Mouse (Mus musculus): ENCODE measurements around the gene Eef2kmt. TPM values are rescaled to one million over a fixed set of nuclear protein-coding genes. Genes with fewer than 3 reads are reported as not detected.
A peak's percentile ranks its signal among the peaks of the same experiment; 100 is the strongest.

Eef2kmt gene
- polyA plus RNA-seq (2011; ENCODE audit: insufficient read length, low read depth, missing spikeins) = 15.5 and 17.0 TPM in 2 replicates

- Histone ChIP-seq H3K4me3 (ENCODE audit: insufficient read depth, low read length) (peak within 1 kb of the TSS; percentile 69), H3K4me1 (ENCODE audit: control insufficient read depth, insufficient read depth, low read length) (no peaks in the 10 kb centered on the region), H3K27ac (ENCODE audit: insufficient read depth, low read length) (peak within 1 kb of the TSS; percentile 79)
- TF ChIP-seq POLR2A (IDR thresholded peaks at IDR 0.05; ENCODE audit: low read depth, low read length) = peak; percentile 65
- TF ChIP-seq CTCF (IDR thresholded peaks at IDR 0.05; ENCODE audit: borderline replicate concordance, insufficient read depth, low read length) = peak; percentile 61; the same call in 1 of the 2 replicates
These were observed at the start of gene Eef2kmt for GRCm38 (mm10) chr16:5255779-5256496. TSS of gene Eef2kmt (minus strand) at chr16:5255983.

- no peak overlapping the region for H3K27ac ChIP-seq (ENCODE audit: insufficient read depth, low read length)
- no peaks in the 10 kb centered on the region for H3K4me1 ChIP-seq (ENCODE audit: control insufficient read depth, insufficient read depth, low read length)
- no peak overlapping the region for H3K4me3 ChIP-seq (ENCODE audit: insufficient read depth, low read length)
- no peak for TF ChIP-seq CTCF (IDR thresholded peaks at IDR 0.05; ENCODE audit: borderline replicate concordance, insufficient read depth, low read length)
- TF ChIP-seq POLR2A (IDR thresholded peaks at IDR 0.05; ENCODE audit: low read depth, low read length) = no peak
These were observed 39.5 kb upstream of the Eef2kmt start for GRCm38 (mm10) chr16:5295238-5295637.

GRCm38 (mm10) chr16:5285376-5285775 lies 29.6 kb upstream of the Eef2kmt start:
- Histone ChIP-seq H3K4me1 (ENCODE audit: control insufficient read depth, insufficient read depth, low read length) (no peaks in the 10 kb centered on the region), H3K4me3 (ENCODE audit: insufficient read depth, low read length) (no peak overlapping the region), H3K27ac (ENCODE audit: insufficient read depth, low read length) (no peak overlapping the region)
- TF ChIP-seq CTCF (IDR thresholded peaks at IDR 0.05; ENCODE audit: borderline replicate concordance, insufficient read depth, low read length) = no peak
- TF ChIP-seq POLR2A (IDR thresholded peaks at IDR 0.05; ENCODE audit: low read depth, low read length) = no peak

GRCm38 (mm10) chr16:5282686-5283085 lies 26.9 kb upstream of the Eef2kmt start:
- H3K27ac ChIP-seq (ENCODE audit: insufficient read depth, low read length) = no peak overlapping the region
- TF ChIP-seq POLR2A (IDR thresholded peaks at IDR 0.05; ENCODE audit: low read depth, low read length) = no peak
- TF ChIP-seq CTCF (IDR thresholded peaks at IDR 0.05; ENCODE audit: borderline replicate concordance, insufficient read depth, low read length) = no peak
- H3K4me1 ChIP-seq (ENCODE audit: control insufficient read depth, insufficient read depth, low read length) = no peaks in the 10 kb centered on the region
- no peak overlapping the region for H3K4me3 ChIP-seq (ENCODE audit: insufficient read depth, low read length)

GRCm38 (mm10) chr16:5279571-5280222 lies 23.9 kb upstream of the Eef2kmt start:
- TF ChIP-seq CTCF (IDR thresholded peaks at IDR 0.05; ENCODE audit: borderline replicate concordance, insufficient read depth, low read length) (no peak), POLR2A (IDR thresholded peaks at IDR 0.05; ENCODE audit: low read depth, low read length) (no peak)
- no peaks in the 10 kb centered on the region for H3K4me1 ChIP-seq (ENCODE audit: control insufficient read depth, insufficient read depth, low read length)
- H3K4me3 ChIP-seq (ENCODE audit: insufficient read depth, low read length) = no peak overlapping the region
- H3K27ac ChIP-seq (ENCODE audit: insufficient read depth, low read length) = no peak overlapping the region

GRCm38 (mm10) chr16:5272371-5272770 lies 16.6 kb upstream of the Eef2kmt start:
- no peaks in the 10 kb centered on the region for H3K4me1 ChIP-seq (ENCODE audit: control insufficient read depth, insufficient read depth, low read length)
- H3K27ac ChIP-seq (ENCODE audit: insufficient read depth, low read length) = no peak overlapping the region
- TF ChIP-seq POLR2A (IDR thresholded peaks at IDR 0.05; ENCODE audit: low read depth, low read length) (no peak), CTCF (IDR thresholded peaks at IDR 0.05; ENCODE audit: borderline replicate concordance, insufficient read depth, low read length) (no peak)
- no peak overlapping the region for H3K4me3 ChIP-seq (ENCODE audit: insufficient read depth, low read length)

- TF ChIP-seq CTCF (IDR thresholded peaks at IDR 0.05; ENCODE audit: borderline replicate concordance, insufficient read depth, low read length) (no peak), POLR2A (IDR thresholded peaks at IDR 0.05; ENCODE audit: low read depth, low read length) (no peak)
- Histone ChIP-seq H3K4me3 (ENCODE audit: insufficient read depth, low read length) (no peak overlapping the region), H3K4me1 (ENCODE audit: control insufficient read depth, insufficient read depth, low read length) (no peaks in the 10 kb centered on the region), H3K27ac (ENCODE audit: insufficient read depth, low read length) (no peak overlapping the region)
These were observed 15.7 kb upstream of the Eef2kmt start for GRCm38 (mm10) chr16:5271411-5272035.

- Histone ChIP-seq H3K27ac (ENCODE audit: insufficient read depth, low read length) (peak overlapping the region; percentile 54), H3K4me3 (ENCODE audit: insufficient read depth, low read length) (no peak overlapping the region), H3K4me1 (ENCODE audit: control insufficient read depth, insufficient read depth, low read length) (peaks cover 4% of the 10 kb centered on the region)
- TF ChIP-seq CTCF (IDR thresholded peaks at IDR 0.05; ENCODE audit: borderline replicate concordance, insufficient read depth, low read length) = no peak
- no peak for TF ChIP-seq POLR2A (IDR thresholded peaks at IDR 0.05; ENCODE audit: low read depth, low read length)
These were observed 8.1 kb upstream of the Eef2kmt start for GRCm38 (mm10) chr16:5263926-5264325.

- no peak for TF ChIP-seq POLR2A (IDR thresholded peaks at IDR 0.05; ENCODE audit: low read depth, low read length)
- H3K27ac ChIP-seq (ENCODE audit: insufficient read depth, low read length) = peak overlapping the region; percentile 72
- no peak overlapping the region for H3K4me3 ChIP-seq (ENCODE audit: insufficient read depth, low read length)
- peaks cover 4% of the 10 kb centered on the region for H3K4me1 ChIP-seq (ENCODE audit: control insufficient read depth, insufficient read depth, low read length)
These were observed 7.4 kb upstream of the Eef2kmt start for GRCm38 (mm10) chr16:5263156-5263555.
